Mouse (Mus musculus) heart, postnatal 36 days (tissue): Measurements from ENCODE around the gene Olfr870. TPM values are rescaled to one million over a fixed set of nuclear protein-coding genes. Genes with fewer than 3 reads are reported as not detected.
"Not testable (repeated sequence)": the region's sequence is repeated elsewhere in the genome, so short reads cannot be mapped to it uniquely, and the experiment has no call there.

ENCODE experiments used
- DNase-seq, 2 experiments: peaks; one replicate each; pipeline ENCODE4 v3.0.0; 2021 to 2022
- intact Hi-C: fragments of 180-260 bp; cut with DNase I; formaldehyde crosslinking; loops from one replicate; pipeline ENCODE4 v1.15.1; 2025
- total RNA-seq, 2 experiments: library from RNA; stranded (reverse); gene quantifications; 2 replicates each; pipeline ENCODE4 v1.2.3; 2021

Gene Olfr870
- total RNA-seq: not detected

- intact Hi-C loops: no loop called here
- DNase-seq: no peak
Observed at GRCm38 (mm10) chr9:20173957-20174356, at the start of gene Olfr870. Gene Olfr870, minus strand, starts transcription at chr9:20174057.

GRCm38 (mm10) chr9:20211907-20212306, 38.0 kb upstream of the Olfr870 start, which contains the start of gene Olfr871:
Gene Olfr871, plus strand, starts transcription at chr9:20212207.
- intact Hi-C loops: no loop called here
- no peak for DNase-seq

GRCm38 (mm10) chr9:20211477-20211876, 37.6 kb upstream of the Olfr870 start:
- DNase-seq: no peak
- intact Hi-C loops: no loop called here

- intact Hi-C loops: no loop called here
- DNase-seq: no peak
Observed at GRCm38 (mm10) chr9:20210812-20211211, 37.0 kb upstream of the Olfr870 start.

- DNase-seq, intact Hi-C loops: not testable (repeated sequence)
Observed at GRCm38 (mm10) chr9:20203413-20203984, 29.6 kb upstream of the Olfr870 start.

- DNase-seq: no peak
Observed at GRCm38 (mm10) chr9:20202131-20202530, 28.3 kb upstream of the Olfr870 start.

GRCm38 (mm10) chr9:20179463-20179862, 5.6 kb upstream of the Olfr870 start:
- intact Hi-C loops: no loop called here
- DNase-seq: no peak

More at GRCm38 (mm10) chr9:20202131-20202530, 28.3 kb upstream of the Olfr870 start:
- intact Hi-C loops: no loop called here

GRCm38 (mm10) chr9:20149706-20150105, 24.2 kb downstream of the Olfr870 start:
- intact Hi-C loops: no loop called here
- DNase-seq: no peak

- intact Hi-C loops: no loop called here
- DNase-seq: no peak
Observed at GRCm38 (mm10) chr9:20128709-20129108, 45.1 kb downstream of the Olfr870 start, which contains the start of gene Olfr869. Gene Olfr869, plus strand, starts transcription at chr9:20129009.

Other genes with a start within 250 kb of the Olfr870 start
- not detected for gene Olfr866, start 146.0 kb downstream of the Olfr870 start, total RNA-seq
- gene Olfr867, start 116.5 kb downstream of the Olfr870 start, total RNA-seq: not detected
- gene Olfr868, start 75.4 kb downstream of the Olfr870 start, total RNA-seq: not detected
- not detected for gene Olfr869, start 45.0 kb downstream of the Olfr870 start, total RNA-seq
- not detected for gene Olfr871, start 38.1 kb upstream of the Olfr870 start, total RNA-seq
- gene Olfr872, start 63.1 kb upstream of the Olfr870 start, total RNA-seq: not detected
- not detected for gene Olfr39, start 108.3 kb upstream of the Olfr870 start, total RNA-seq
- gene Olfr873, start 124.5 kb upstream of the Olfr870 start, total RNA-seq: not detected
- not detected for gene Olfr18, start 162.0 kb upstream of the Olfr870 start, total RNA-seq
- 10 to 100 TPM in 1 of 2 experiments, 1 to 10 TPM in 1; 9.5 to 11.7 TPM for gene Zfp560, start 211.1 kb upstream of the Olfr870 start, total RNA-seq